Mouse (Mus musculus) olfactory bulb, adult 2 months (tissue): Measurements from ENCODE around the gene Adh6a.

ENCODE experiments used
- CTCF ChIP-seq: fragments of 200-500 bp; IDR thresholded peaks from 2 replicates; pipeline ENCODE4 v1.5.1; 2012; ENCODE audit warnings: low read depth, mild to moderate bottlenecking, low read length, moderate library complexity; ENCODE audit not compliant: insufficient read depth
- POLR2A ChIP-seq: fragments of 200-500 bp; IDR thresholded peaks from 2 replicates; pipeline ENCODE4 v1.6.1; 2012; ENCODE audit warnings: mild to moderate bottlenecking, low read depth, low read length, moderate library complexity; ENCODE audit not compliant: insufficient read depth

- TF ChIP-seq POLR2A: no peak
- TF ChIP-seq CTCF: no peak
These were observed 9.2 kb upstream of the Adh6a start for GRCm38 (mm10) chr3:138303771-138304488.
